Mouse (Mus musculus) embryonic facial prominence, embryonic 14.5 days (tissue): ENCODE results near the gene Olfr1324. TPM values are rescaled to one million over a fixed set of nuclear protein-coding genes. Genes with fewer than 3 reads are reported as not detected.
"Not testable (repeated sequence)": the region's sequence is repeated elsewhere in the genome, so short reads cannot be mapped to it uniquely, and the experiment has no call there.

ENCODE experiments used
- ATAC-seq: fragments of 200-750 bp; cut with Nextera tagmentation; 2 replicates; pipeline ENCODE4 v1.8.0; 2017; ENCODE audit warnings: low read depth, moderate number of reproducible peaks, moderate TSS enrichment
- DNase-seq: peaks from one replicate; pipeline ENCODE4 v3.0.0-alpha.2; 2015; ENCODE audit warnings: low spot score
- H3K27ac ChIP-seq: fragments of 300-500 bp; sonication (generic); replicated peaks from 2 replicates; pipeline ENCODE4 v1.5.1; 2014; ENCODE audit warnings: low read depth, mild to moderate bottlenecking, low read length, moderate library complexity
- H3K27me3 ChIP-seq: fragments of 300-500 bp; sonication (generic); replicated peaks from 2 replicates; pipeline ENCODE4 v1.6.1; 2014; ENCODE audit warnings: low read length; ENCODE audit not compliant: control insufficient read depth, insufficient read depth
- H3K36me3 ChIP-seq: fragments of 300-500 bp; sonication (generic); 2 replicates; pipeline ENCODE4 v1.6.1; 2014; ENCODE audit warnings: low read length, mixed read lengths; ENCODE audit not compliant: control insufficient read depth, insufficient read depth
- H3K4me1 ChIP-seq: fragments of 300-500 bp; sonication (generic); 2 replicates; pipeline ENCODE4 v1.6.1; 2014; ENCODE audit warnings: antibody characterized with exemption, low read length; ENCODE audit not compliant: control insufficient read depth, insufficient read depth
- H3K4me2 ChIP-seq: fragments of 300-500 bp; sonication (generic); 2 replicates; pipeline ENCODE4 v1.6.1; 2014; ENCODE audit warnings: low read depth, mild to moderate bottlenecking, low read length, moderate library complexity, mixed read lengths
- H3K4me3 ChIP-seq: fragments of 300-500 bp; sonication (generic); 2 replicates; pipeline ENCODE4 v1.5.1; 2014; ENCODE audit warnings: low read depth, mild to moderate bottlenecking, low read length
- H3K9ac ChIP-seq: fragments of 300-500 bp; sonication (generic); 2 replicates; pipeline ENCODE4 v1.6.1; 2014; ENCODE audit warnings: low read depth, mild to moderate bottlenecking, low read length, moderate library complexity, mixed read lengths
- H3K9me3 ChIP-seq: fragments of 300-500 bp; sonication (generic); 2 replicates; pipeline ENCODE4 v1.6.1; 2016; ENCODE audit warnings: low read length; ENCODE audit not compliant: control insufficient read depth
- WGBS: fragments of 180-500 bp; shearing (Covaris S2); extraction: QIAGEN DNeasy Blood & Tissue Kit; methylation state at CpG from one replicate; pipeline ENCODE4 v1.1.7; 2014; 5-methylcytosine and 5-hydroxymethylcytosine counted together
- polyA plus RNA-seq: library from polyadenylated mRNA; unstranded; fragments of >200 nt; fragmentation: Nextera tagmentation; extraction: Ambion mirVana; gene quantifications from 2 replicates; pipeline ENCODE4 v1.2.1, GENCODE M21; 2014

Olfr1324 gene
- polyA plus RNA-seq, 1 experiment from 2014 or later: not detected

- H3K4me1 ChIP-seq, H3K9ac ChIP-seq, ATAC-seq, H3K9me3 ChIP-seq, H3K36me3 ChIP-seq, H3K27me3 ChIP-seq, H3K27ac ChIP-seq, H3K4me2 ChIP-seq, H3K4me3 ChIP-seq, DNase-seq: not testable (repeated sequence)
- 80% methylated on average over 3 of the region's 4 CpGs for WGBS
Observed at GRCm38 (mm10) chrX:50390616-50391015, 37.7 kb downstream of the Olfr1324 start.

- no peaks in the 10 kb centered on the region for H3K36me3 ChIP-seq
- H3K27me3 ChIP-seq: no peaks in the 10 kb centered on the region
- no peaks in the 10 kb centered on the region for H3K4me1 ChIP-seq
- 100% methylated on average over 1 of the region's 1 CpGs for WGBS
- H3K9me3 ChIP-seq: 0 out of 2 replicates have a peak, but pooled peaks cover 5% of the 10 kb centered on the region
- H3K4me3 ChIP-seq: no peak overlapping the region
- no peak overlapping the region for H3K27ac ChIP-seq
- H3K4me2 ChIP-seq: no peak overlapping the region
- DNase-seq (no peak), ATAC-seq (no peak)
- no peak overlapping the region for H3K9ac ChIP-seq
Observed at GRCm38 (mm10) chrX:50374978-50375377, 53.3 kb downstream of the Olfr1324 start.
